Mouse (Mus musculus) colon, adult 2 months (tissue): Measurements from ENCODE around the gene Dazap1. TPM values are rescaled to one million over a fixed set of nuclear protein-coding genes. Genes with fewer than 3 reads are reported as not detected.

Source experiments
- polyA plus RNA-seq: library from polyadenylated mRNA; depleted of rRNA; stranded (reverse); fragments of >200 nt; gene quantifications from 2 replicates; pipeline ENCODE4 v1.2.3, GENCODE M21; 2012; rRNA removed

The Dazap1 gene
- polyA plus RNA-seq, result 79.6 and 86.9 TPM in 2 replicates

GRCm38 (mm10) chr10:80260642-80261584, at the start of gene Dazap1, which contains the start of gene Gamt:
Dazap1 (plus strand) TSS chr10:80261486.
Gamt (minus strand) TSS chr10:80261012.

DNA sequence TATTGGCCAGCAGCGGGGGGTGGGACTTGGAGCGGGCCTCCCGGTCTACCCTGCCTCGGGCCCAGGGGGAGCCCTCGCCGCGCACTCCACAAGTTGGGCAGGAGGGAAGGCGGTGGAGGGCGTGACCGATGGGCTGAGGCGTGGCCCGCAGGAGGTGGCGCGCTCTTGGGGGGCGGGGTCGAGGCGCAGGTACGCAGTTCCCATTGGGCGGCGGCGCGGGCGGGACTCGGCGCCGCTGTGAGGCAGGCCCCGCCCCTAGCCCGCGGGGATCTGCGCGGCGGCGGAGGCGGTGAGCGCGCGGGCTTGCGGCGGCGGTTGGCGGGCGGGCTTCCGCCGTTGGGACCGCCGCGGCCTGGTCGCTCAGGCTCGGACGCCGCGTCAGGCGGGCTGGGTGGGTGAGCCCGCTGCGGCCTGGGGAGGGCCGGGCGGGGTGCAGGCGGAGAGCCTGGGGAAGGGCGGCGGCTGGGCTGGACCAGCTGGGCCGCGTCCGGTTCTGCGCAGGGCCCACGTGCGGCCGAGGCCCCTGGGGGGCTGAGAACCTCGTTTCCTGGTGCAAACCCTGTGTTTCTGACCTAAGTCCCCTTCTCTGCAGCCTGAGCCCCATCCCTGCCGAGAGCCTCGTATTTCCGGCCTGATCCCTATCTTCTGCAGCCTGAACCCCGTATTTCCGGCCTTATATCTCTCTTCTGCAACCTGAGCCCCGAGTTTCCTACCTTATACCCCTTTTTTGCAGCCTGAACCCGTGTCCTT, 34.7 kb upstream of the Dazap1 start, which contains the start of gene Mum1:
Mum1 (plus strand) TSS at position 19 of the 750 bp plus-strand sequence.

GRCm38 (mm10) chr10:80248971-80249640, 12.2 kb upstream of the Dazap1 start, which contains the start of gene Ndufs7:
Ndufs7 (plus strand) TSS chr10:80249121.

DNA sequence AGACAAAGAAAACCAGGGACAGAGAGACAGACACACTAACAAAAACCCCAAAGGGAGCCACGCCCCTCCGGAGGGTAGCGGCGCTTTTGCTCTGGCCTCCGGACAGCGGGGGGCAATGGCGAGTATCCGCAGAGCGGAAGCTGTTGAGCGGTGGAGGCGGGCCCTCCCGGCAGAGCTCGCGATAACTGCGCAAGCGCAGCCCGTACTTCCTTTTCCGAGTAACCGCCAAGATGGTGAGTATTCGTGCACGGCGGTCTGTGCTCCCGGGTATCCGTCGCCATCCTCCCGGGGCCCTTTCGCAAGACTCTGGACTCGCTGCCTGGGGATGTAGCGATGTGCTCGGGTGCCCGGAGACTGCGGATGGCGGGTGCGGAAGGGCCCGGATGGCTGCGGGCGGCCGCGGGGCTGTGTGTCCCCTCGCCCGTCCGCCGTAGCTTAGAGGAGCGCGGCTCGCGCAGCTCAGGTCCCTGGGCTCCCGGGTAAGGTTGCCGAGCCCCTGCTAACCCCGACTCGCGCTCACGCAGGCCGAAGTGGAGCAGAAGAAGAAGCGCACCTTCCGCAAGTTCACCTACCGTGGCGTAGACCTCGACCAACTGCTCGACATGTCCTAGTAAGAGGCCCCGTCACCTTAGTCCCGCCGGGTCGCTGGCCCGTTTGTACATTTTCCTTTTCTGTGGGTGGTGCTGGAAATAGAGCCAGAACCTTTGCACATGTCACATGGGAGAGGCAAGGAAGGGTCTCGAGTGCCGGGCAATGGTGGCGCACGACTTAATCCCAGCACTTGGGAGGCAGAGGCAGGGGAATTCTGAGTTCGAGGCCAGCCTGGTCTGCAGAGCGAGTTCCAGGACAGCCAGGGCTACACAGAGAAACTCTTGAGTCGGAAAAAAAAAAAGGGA, 31.2 kb downstream of the Dazap1 start, which contains the start of gene Rps15:
Rps15 (plus strand) TSS at position 203 of the 896 bp plus-strand sequence.

DNA sequence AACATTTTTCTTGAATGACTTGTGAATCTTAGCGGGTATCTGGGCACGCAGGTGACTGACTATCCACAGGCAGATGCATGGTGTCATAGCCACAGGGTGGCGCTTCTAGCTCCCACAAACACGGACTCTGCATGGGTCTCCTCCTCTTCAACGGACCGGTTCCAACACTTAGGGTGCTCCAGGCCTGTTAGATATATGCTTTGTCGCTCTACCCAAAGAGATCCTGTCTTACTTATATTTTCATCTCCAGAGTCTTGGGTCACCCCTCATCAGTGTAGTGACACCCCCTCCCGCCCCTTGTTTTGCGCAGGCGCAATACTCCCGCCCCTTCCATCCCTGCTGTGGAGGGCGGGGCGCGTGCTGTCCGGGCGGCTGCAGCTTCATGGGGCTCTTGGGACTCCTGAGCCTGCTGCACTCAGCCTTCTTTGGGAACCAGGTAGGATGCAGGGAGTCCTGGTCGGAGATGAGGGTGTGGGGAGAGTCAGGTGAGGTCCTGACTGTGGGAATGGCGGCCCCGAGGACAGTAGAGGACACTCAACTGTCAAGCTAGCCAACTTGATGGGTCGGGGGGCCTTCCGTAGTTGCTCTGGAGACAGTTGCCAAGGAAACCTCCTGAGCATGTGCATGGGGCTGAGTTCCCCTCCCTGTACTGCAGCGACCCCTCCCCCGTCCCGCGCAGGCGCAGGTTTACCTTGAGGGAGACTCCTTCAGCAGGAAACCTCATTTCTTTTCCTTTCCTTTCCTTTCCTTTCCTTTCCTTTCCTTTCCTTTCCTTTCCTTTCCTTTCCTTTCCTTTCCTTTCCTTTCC, 34.5 kb downstream of the Dazap1 start, which contains the start of gene Apc2:
Apc2 (plus strand) TSS at position 360 of the 808 bp plus-strand sequence.

DNA sequence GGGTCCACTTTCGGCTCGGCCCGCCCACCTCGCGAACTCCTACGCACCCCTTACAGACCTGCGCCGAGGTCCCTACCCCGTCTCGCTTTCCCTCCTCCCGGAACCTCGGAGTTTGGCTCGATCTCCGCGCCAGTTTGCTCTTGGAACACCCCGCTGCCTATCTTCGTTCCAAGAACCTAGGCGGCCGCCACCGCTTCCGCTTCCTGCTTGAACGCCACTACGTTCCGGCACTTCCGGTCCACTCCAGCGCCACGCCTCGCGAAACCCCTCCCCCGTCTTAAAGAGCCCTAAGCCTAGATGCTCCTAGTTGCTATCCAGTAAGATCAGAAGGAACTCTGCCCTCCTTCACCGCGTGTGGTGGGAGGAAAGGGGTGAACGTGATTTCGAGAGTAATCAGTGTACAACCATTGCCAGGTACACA, 59.1 kb downstream of the Dazap1 start, which contains the start of gene 2310011J03Rik:
2310011J03Rik (minus strand) TSS at position 198 of the 421 bp plus-strand sequence.

DNA sequence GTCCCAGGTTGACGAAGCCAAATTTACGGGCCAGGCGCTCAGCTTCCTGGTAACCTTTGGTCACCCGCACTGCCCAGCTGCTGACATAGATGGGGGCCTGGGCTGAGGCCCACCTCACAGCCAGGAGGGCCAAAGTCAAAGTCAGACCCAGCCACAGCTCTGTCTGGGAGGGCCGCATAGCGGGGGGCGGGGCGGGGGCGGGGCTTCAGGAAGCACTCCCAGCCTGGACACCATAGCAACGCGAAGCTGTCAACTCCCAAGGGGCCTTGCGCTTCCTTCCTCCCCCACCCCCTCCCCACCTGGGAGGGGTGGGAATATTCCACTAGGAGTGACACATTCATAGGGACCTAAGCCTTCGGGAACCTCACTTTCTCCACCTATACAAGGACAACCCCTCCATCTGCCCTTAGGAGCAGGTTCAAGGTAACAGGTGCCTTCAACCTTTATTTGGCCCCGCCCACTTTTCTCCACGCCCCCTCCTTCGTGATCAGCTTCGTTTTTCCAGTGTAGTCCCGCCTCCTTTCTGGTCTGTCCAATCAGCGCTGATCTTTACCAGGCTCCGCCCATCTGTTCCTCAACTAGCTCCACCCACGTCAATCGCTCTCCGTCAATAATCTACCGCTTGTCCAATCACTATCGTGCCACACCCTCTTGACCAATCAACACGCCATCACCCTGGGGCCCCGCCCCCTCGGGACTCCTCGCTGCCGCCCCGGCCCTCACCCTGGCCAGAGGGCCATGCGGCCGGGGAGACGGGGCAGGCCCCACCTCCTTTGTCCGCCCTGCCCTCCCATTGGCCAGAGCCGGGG, 68.2 kb downstream of the Dazap1 start, which contains the start of the genes Pcsk4 and Reep6:
Pcsk4 (minus strand) TSS at position 226 of the 809 bp plus-strand sequence.
Reep6 (plus strand) TSS at position 681 of the 809 bp plus-strand sequence.

Other genes starting within 250 kb of the Dazap1 start
- 24.6 and 25.0 TPM in 2 replicates for gene Arhgap45, start 244.8 kb upstream of the Dazap1 start, polyA plus RNA-seq
- 179 and 185 TPM in 2 replicates for gene Polr2e, start 221.7 kb upstream of the Dazap1 start, polyA plus RNA-seq
- 332 and 514 TPM in 2 replicates for gene Gpx4, start 214.3 kb upstream of the Dazap1 start, polyA plus RNA-seq
- gene Sbno2, start 155.9 kb upstream of the Dazap1 start, polyA plus RNA-seq, result 82.3 and 100 TPM in 2 replicates
- 125 and 133 TPM in 2 replicates for gene Stk11, start 145.7 kb upstream of the Dazap1 start, polyA plus RNA-seq
- 2,828 and 3,041 TPM in 2 replicates for gene Atp5d, start 122.9 kb upstream of the Dazap1 start, polyA plus RNA-seq
- 14.1 and 17.1 TPM in 2 replicates for gene Cbarp, start 120.7 kb upstream of the Dazap1 start, polyA plus RNA-seq
- 174 and 187 TPM in 2 replicates for gene Midn, start 113.2 kb upstream of the Dazap1 start, polyA plus RNA-seq
- 98.7 and 100 TPM in 2 replicates for gene Cirbp, start 95.5 kb upstream of the Dazap1 start, polyA plus RNA-seq
- 18.0 and 23.5 TPM in 2 replicates for gene 1600002K03Rik, start 88.5 kb upstream of the Dazap1 start, polyA plus RNA-seq
- gene Efna2, start 82.0 kb upstream of the Dazap1 start, polyA plus RNA-seq, result 3.4 and 3.6 TPM in 2 replicates
- gene Mum1, start 35.1 kb upstream of the Dazap1 start, polyA plus RNA-seq, result 25.4 and 27.3 TPM in 2 replicates
- gene Ndufs7, start 12.4 kb upstream of the Dazap1 start, polyA plus RNA-seq, result 917 and 1,055 TPM in 2 replicates
- gene Gamt, start 474 bp upstream of the Dazap1 start, polyA plus RNA-seq, result 12.4 and 22.1 TPM in 2 replicates
- 1,702 and 2,447 TPM in 2 replicates for gene Rps15, start 31.0 kb downstream of the Dazap1 start, polyA plus RNA-seq
- 1.8 and 2.0 TPM in 2 replicates for gene Apc2, start 34.5 kb downstream of the Dazap1 start, polyA plus RNA-seq
- gene 2310011J03Rik, start 59.1 kb downstream of the Dazap1 start, polyA plus RNA-seq, result 55.6 and 67.7 TPM in 2 replicates
- gene Pcsk4, start 68.0 kb downstream of the Dazap1 start, polyA plus RNA-seq, result 20.6 and 24.0 TPM in 2 replicates
- 27.3 and 36.0 TPM in 2 replicates for gene Reep6, start 68.5 kb downstream of the Dazap1 start, polyA plus RNA-seq
- 27.8 and 29.2 TPM in 2 replicates for gene Adamtsl5, start 86.9 kb downstream of the Dazap1 start, polyA plus RNA-seq
- gene Plk5, start 95.0 kb downstream of the Dazap1 start, polyA plus RNA-seq, result 0.38 and 0.71 TPM in 2 replicates
- gene Mex3d, start 126.2 kb downstream of the Dazap1 start, polyA plus RNA-seq, result 23.9 and 24.3 TPM in 2 replicates
- gene Mbd3, start 138.1 kb downstream of the Dazap1 start, polyA plus RNA-seq, result 112 and 120 TPM in 2 replicates
- 2,050 and 2,937 TPM in 2 replicates for gene Uqcr11, start 145.3 kb downstream of the Dazap1 start, polyA plus RNA-seq
- 84.9 and 86.2 TPM in 2 replicates for gene Tcf3, start 172.2 kb downstream of the Dazap1 start, polyA plus RNA-seq
- 0.02 TPM in 1 of 2 replicates, not detected in the other for gene Onecut3, start 233.3 kb downstream of the Dazap1 start, polyA plus RNA-seq